Mouse (Mus musculus): ENCODE data around the gene 9130213A22Rik.

GRCm38 (mm10) chr11:69090367-69090766 is 32.0 kb downstream of the 9130213A22Rik start:
- TF ChIP-seq CTCF (IDR thresholded peaks at IDR 0.05; ENCODE audit: insufficient read depth, low read length) (no peak), POLR2A (IDR thresholded peaks at IDR 0.05; ENCODE audit: borderline replicate concordance, extremely low read depth, low read depth, low read length) (no peak)
